Mouse (Mus musculus): ENCODE data around the gene Nkpd1.
"Not testable (repeated sequence)": the region's sequence is repeated elsewhere in the genome, so short reads cannot be mapped to it uniquely, and the experiment has no call there.

The Nkpd1 gene

DNA sequence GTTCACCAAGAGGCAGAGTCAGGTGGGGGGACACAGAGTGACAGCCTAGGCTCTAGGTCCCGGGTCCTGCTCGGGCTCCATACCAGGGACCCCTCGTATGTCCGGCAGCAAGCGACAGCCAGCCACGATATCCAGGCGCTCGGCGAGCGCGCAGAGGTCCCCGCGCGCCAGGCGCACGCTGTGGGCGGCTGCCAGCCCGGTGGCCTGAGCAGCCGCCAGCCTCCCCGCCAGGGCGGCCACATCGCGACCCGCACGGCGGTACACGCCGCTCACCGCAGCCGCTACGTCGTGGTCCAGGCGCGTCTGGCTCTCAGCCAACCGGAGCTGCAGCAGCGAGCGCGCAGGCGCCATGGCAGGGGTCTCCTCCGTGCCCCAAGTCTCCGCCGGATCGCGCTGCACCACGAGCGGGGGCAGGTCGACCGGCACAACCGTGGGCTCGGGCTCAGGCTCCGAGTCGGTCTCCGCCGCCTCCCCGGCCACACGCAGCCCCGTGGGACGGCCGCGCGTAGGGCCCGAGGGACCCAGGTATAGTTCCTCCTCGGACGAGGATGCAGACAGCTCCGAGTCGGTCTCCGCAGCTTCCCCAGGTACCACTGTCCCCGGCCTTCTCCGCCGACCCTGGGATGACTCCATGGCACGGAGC lies 10.5 kb upstream of the Nkpd1 start:
- DNase-seq = peak; percentile 66

DNA sequence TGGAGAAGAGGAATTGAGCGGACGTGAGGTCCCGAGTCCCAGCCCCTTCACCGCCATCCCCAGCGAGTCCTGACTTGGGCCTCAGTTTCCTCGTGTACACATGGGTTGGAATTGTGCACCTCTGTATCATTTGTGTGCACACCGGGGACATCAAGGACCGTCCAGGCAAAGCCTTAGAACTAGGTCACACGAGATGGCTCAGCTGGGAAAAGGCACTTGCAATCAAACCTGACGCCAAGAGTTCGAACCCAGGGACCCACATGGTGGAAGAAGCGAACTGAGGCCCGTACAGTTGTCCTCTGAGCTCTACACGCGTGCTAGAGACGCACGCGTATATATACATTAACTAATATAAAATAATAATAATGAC lies 10.0 kb upstream of the Nkpd1 start:
- DNase-seq = no peak

DNA sequence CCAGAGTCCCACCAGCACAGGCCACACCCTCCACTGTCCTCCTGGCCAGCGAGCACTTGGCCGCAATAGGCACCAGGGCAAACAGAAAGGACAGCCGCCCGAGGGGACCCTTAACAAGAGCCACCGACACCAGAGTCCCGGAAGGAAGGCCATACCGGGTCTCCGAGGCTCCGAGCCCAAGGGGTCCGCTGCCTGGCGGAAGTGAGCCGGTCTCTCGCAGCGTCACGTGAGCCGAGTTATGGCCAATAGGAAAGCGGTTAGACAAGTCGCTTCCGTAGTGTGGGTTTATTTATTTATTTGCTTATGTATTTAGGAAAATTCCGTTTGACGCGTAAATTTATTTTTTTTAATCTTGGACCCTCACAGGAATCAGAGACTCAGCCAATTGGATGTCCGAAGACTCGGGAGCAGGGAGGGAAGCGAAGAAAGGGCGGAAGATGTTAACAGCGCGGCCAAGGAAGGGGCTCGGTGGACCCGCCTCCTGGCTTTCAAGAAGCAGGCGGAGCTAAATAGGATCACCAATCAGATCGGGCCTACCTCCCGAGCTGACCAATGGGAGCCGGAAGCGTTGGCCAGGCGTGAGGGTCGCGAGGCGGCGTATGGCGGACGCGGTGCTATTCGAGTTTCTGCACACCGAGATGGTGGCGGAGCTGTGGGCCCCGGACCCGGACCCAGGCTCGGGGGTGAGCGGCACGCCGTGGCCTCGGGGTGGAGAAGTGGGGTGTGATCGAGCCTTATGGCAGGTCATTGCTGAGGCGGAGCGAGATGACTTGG lies 9.3 kb upstream of the Nkpd1 start, which contains the start of the genes Bloc1s3 and Trappc6a:
Gene Bloc1s3 (minus strand): TSS at position 218 of the 774 bp plus-strand sequence.
Gene Trappc6a (plus strand): TSS at position 246 of the 774 bp plus-strand sequence.
- peak; percentile 96 for DNase-seq

DNA sequence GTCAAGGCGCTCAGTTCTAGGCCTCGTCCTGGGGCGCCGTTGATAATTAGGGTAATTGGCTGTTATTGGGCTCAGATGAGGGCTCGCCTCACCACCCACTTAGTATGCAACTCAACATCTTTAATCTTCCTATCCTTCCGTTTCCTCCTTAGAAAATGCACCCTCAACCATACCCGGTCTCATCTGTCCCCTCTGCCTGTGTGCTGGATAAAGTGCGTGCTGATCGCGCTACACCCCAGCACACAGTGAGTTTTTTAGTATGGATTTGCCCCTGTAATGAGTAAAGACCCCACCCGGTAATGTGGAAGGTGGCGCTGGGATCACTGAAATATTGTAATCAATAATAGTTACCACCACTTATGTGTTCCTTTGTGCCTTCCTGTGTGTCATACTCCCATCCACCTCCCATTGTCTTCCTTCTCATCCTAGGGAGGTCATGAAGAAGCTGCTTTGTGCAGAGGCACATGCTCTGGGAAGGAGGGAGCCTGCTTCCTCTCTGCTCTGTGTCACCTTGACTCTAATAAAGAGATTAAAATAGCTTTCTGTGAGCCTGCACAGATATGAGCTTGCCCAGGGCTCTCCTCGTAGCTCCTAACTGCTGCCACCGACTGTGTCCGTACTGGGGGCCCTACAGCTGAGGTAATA lies 8.6 kb upstream of the Nkpd1 start:
- DNase-seq = no peak

DNA sequence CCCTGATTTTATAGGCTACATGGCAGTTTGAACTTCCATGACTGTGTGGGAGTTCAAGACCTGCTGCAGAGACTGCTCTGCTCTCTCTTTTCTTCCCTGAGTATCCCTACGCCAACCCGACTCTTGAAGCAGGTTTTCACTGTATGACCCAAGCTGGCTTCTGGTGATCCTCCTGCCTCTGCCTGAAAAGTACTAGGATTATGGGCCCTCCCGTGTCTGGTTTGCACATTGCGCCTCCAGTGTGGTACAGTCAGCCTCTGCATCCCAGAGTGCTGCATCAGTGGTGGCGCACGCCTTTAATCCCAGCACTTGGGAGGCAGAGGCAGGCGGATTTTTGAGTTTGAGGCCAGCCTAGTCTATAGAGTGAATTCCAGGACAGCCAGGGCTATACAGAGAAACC lies 7.9 kb upstream of the Nkpd1 start:
- DNase-seq = no peak

DNA sequence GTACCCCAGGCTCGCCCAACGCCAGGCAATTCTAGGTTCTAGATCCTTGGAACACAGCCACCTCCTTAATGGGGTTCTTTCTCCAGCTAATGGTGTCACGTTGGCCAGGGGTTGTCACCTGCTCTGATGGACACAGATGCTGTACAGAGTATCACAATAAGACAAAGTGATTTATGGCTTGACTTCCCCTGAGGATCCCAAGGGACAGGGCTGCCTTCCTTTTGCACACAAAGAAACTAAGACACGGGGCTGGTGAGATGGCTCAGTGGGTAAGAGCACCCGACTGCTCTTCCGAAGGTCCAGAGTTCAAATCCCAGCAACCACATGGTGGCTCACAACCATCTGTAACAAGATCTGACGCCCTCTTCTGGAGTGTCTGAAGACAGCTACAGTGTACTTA lies 5.7 kb upstream of the Nkpd1 start:
- not testable (repeated sequence) for DNase-seq

DNA sequence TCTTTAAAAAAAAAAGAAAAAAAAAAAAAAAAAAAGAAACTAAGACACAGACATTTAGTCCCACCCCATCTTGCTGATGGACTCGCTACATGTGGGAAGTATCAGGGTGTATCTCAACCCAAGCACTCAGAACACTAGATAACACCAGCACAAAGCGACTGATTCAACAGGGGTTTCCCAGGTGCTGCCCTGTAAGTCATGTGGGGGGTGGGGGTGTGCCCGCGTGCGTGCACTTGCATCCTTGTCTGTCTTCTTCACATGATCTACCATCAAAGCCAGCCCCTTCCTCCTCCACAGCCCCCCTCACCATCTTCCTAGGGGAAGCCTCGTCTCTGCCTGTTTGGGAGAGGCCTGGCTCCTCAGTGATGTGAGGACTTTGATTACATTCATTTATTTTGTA lies 5.3 kb upstream of the Nkpd1 start:
- DNase-seq = no peak

DNA sequence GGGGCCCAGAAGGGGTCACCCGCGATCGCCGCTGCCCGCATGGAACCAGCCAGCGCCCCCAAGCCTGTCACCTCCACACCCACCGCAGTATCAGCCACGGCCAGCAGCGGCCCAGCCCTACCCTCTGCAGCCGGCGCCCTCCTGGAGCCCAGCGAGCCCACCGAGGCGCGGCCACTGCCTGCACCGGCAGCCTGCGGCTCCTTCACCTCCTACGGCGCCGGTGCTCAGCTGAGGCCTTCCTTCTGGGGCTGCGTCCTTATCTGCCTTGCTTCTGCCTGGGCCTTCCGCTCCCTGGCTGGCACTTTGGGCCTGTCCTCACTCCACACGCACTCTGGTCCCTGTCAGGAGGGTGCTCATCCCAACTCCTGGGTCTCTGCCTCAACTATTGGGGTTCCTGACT lies 2.4 kb downstream of the Nkpd1 start:
- no peak for DNase-seq

DNA sequence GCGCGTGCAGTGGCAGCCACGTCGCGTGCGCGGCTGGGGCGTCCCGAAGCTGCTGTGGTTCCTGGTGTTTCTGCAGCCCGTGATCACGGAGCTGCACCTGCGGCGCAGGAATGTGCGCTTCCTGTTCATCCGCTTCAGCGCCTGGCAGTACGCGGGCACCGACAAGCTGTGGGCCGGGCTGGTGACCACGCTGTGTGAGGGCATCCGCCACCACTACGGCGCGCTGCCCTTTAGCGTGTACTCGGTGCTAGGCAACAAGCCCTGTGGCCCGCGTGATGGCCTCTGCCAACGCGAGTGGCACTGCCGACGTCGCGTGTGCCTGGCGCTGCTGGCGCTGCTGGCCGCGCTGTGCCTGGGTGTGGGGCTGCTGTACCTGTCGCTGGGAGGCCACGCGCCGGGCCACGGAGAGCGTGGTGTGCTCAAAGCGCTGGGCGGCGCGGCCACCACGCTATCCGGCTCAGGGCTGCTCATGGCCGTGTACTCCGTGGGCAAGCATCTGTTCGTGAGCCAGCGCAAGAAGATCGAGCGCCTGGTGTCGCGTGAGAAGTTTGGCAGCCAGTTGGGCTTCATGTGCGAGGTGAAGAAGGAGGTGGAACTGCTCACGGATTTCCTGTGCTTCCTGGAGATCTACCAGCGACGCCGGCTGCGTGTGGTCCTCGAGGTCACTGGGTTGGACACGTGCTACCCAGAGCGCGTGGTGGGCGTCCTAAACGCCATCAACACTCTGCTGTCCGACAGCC lies 5.5 kb downstream of the Nkpd1 start:
- DNase-seq = peak; percentile 23

DNA sequence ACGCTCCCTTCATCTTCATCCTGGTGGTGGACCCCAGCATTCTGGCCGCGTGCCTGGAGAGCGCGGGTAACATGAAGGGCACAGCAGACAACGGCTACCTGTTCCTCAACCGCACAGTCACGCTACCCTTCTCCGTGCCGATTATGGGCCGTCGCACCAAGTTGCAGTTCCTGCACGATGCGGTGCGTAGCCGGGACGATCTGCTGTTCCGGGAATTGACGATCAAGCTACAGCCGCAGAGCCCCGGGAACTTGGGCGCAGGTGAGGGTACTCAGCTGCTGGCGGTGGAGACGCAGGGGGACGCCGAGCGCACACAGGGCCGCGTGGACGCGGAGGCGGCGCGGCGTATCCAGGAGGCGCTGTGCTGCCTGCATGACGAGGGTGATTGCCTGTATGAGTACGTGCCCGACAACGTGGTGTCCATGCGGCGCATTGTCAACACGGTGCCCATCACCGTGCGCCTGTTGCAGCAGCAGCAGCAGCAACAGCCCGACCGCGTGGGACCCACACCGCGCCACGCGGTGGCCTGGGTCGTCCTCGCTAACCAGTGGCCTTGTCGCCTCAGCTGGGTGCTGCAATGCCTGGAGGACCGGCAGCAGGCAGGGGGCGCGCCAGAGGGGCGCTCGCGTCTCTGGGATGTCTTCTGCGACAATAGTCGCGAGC lies 6.2 kb downstream of the Nkpd1 start:
- peak; percentile 70 for DNase-seq

DNA sequence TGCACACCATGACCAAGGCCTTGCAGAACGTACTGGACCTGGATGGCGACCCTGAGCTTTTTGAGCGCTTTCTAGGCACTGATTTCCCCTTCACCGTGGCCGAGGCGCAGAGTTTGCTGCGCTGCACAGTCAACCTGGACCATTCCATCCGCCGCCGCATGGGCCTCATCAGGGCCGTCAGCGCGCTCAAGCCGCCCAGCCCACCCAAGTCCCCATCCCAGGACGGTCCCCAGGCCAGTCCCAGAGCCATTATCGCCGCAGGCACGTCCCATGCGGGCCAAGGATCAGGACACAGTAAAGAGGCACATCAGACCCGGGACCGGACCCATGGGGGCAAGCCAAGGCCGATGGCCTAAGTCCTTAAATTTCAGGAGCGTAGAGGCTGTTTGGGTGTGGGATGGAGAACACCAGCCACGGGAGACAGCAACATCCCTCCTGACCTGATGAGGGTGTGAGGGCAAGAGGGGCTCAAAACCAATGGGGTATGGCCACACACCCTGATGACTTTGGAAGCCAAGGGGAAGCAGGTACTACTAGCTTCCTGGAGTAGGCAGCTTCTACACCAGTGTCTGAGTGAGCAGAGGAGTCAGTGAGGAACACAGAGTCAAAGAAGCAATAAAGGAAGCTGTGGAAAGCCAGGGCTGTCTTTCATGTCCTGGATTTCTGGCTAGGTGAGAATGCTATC lies 6.9 kb downstream of the Nkpd1 start:
- DNase-seq = no peak

DNA sequence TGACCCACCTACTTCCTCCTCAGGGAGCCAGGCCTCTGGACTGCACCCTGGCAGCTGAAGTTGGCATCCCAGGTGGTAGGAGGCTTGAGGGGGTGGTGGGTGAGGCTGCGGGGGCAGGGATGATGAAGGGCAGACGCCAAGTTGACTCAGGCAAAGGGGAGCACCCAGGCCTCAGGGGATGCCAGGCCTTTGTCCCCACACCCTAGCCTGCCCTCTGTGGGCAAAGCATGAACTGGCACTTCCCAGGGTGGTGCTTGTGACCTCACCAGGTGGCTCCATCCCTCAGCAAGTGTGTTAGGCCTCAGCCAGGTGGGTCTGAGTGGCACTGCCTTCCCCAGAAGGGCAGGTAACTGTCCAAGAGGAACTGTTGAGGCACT lies 7.5 kb downstream of the Nkpd1 start:
- no peak for DNase-seq

DNA sequence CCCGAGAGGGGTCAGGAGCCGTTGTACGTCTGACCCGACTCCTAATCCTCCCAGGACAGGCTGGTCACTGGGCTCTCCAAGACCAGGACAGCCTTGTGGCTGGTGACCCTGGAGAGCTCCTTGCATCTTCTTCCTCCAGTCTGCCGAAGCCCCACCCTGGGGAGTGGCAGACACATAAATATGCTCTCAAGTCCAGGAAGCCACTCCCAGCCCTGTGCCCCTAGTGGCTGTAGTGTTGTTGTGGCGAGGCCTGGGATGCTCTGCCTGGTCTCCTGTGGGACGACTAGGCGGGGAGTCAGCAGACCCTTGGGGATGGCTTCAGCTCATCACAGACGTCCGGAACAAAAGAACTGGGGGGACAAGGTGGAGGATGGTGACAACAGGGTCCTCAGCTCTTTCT lies 13.4 kb downstream of the Nkpd1 start:
- DNase-seq = peak; percentile 24

DNA sequence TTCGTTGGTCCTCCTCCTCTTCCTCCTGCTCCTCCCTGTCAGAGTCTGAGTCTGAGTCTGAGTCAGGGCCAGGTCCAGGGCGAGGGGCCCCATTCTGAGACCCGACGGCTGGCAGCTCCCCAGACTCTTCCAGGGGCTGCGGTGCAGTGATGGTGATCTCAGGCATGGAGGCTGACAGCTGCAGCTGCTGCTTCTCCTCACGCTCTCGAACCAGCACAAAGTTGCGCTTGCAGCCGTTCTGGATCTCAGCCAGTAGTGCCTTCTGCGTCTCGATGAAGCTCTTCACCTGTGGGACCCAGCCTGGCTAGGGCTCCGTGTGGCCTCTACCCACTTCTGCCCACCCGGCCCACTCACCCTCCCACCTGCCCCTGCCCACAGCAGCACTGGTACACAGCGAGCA lies 14.6 kb downstream of the Nkpd1 start:
- no peak for DNase-seq

DNA sequence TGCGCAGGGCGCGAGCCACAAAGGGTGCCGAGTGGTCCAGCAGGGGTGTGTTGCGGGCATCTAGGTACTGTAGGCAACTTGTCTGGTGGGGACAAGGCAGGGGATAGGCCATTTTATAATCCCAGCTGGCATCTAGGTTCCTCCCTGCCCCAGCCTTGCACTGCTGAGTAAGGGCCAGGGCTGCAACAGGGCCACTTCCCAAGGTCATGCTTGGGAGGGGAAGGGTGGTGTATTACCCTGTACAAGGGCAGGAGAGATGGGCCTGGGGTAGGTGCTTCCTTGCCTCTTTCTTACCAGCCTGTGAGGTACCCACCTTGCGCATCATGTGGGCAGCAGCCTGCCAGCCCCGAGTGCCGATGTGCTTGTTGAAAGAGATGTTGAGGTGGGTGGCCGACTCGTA lies 17.0 kb downstream of the Nkpd1 start:
- DNase-seq = no peak

DNA sequence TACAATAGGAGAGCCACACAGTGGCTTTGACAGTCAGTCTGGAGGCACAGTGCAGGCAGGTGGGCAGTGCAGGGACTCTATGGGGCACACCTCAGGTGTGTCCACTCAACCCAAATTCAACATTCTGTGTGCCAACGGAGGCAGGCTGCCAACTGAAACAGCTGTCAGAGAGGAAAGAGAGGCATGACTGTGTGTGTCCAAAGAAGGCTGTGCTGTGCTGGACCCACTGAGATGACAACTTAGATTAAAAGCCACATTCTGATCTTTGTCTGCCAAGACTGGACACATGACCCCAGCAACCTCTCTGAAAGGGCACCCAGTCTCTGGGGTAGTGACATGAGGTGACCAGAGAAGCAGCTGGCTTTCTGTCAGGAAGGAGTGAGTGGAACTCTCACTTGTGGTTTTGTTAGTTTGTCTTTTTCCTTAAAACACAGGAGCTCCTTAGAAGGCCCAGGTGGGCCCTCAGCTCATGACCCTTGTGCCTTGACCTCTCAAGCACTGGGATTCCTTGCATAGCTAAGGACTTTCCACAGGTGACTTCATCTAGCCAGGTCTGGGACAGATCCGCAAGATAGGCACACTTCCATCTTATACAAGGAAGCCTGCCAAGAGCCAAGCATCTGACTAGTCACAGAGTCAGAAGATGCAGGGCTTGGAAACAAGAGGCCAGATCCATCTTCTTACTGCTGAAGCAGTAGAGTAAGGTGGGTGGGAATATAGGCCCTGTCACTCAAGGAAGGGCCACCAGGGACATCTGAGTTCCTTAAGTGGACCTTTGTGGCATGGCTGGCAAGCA lies 23.3 kb downstream of the Nkpd1 start:
- no peak for DNase-seq

DNA sequence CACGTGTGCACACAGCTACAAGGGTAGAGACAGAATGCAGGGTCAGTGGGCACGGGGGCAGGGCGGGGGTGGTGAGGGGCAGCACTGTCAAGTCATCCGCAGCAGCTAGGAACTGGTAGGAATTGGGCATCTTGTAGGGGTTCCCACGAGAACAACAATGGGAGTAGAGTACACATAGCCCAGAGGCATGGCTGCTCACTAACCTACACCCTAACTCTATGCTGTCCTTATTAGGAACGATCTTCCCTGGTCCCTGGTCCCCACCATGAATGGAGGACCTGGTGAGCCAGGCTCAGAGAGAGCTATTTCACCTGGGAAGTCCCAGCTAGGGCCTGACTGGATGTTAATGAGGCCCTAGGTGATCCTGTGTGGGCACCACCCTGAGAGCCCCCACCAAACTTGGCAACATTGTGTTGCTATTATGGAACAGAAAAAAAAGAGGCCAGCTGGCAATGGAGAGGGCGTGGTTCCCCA lies 24.1 kb downstream of the Nkpd1 start:
- DNase-seq = no peak

DNA sequence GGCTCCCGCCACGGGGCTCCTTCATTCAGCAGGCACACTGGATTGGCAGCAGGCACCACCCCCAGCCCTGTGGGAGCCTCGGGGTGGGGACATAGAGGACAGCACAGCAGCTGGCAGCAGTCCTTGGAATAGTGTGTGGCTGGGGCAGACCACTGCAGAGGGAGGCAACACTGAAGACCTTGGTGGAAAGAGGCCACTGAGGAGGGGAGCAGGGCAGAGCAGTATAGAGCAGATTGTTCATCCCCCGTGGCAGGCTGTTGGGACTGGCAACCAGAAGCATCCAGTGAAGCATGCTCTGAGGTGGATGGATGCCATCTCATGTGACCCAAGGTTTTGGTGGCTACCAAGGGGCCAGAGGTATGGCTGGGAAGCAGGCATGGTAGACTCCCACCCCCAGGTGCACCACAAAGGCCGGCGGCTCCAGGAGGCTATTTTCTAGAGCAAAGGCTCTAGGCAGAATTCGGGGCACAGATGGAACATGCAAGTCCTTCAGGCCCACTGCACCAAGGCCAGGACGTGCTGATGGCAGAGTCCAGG lies 24.6 kb downstream of the Nkpd1 start:
- peak; percentile 23 for DNase-seq

DNA sequence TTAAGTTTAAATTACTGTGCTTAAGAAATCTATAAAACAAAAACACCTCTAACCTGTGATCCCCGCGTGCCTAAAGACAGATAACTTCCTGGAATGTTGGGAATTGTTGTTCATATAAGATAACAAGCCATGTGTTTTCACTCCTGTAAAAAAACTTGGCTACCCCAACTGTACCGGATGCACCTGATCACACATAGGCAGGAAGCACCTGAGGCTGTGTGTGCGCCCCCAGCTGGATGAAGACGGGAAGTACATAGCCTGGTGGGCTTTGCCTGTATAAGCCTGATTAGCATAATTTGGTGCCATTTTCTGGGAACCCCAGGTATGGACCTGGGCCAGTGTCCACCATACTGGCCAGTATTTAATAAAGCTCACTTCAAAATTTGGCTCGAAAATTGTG lies 25.9 kb downstream of the Nkpd1 start:
- peak; percentile 38 for DNase-seq

DNA sequence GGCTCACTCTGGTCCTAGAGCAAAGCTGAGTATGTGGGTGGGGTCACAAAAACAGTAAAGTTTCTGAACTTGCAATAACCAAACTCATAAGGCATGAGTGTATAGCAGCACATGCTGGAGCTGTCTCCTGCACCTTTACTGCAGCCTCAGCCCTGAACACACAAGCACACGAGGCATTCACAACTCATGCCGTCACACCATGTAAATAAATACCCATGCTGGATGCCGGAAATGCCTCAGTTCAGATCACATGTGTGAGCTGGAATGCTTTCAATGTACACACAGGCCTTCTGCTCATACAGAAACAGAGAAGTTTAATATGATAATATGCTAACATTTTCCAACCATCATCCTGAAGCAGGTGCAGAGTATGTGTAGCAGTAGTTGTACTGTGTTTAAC lies 28.4 kb downstream of the Nkpd1 start:
- DNase-seq = no peak
